Comparison of ENCODE assay signal across 15 mouse cellular contexts in genomic region chr7:44810365-44810764, GRCm38 (mm10).
"Had no signal": no experiment of that assay in that cellular context is flagged by ENCODE, and none has a peak within 500 bp of the region (broad histone marks: within the 10 kb centered on the region; RNA-seq: fewer than 3 reads in every experiment).

No protein-coding gene starts in this region.

- H3K27ac ChIP-seq: layer of hippocampus, adult 2 months; limb, embryonic 12.5 days; liver, embryonic 14.5 days; midbrain, embryonic 13.5 days; neural tube, embryonic 15.5 days had no signal

- H3K27me3 ChIP-seq: midbrain, embryonic 13.5 days; neural tube, embryonic 15.5 days had no signal

- H3K4me3 ChIP-seq: layer of hippocampus, adult 2 months; limb, embryonic 12.5 days; midbrain, embryonic 13.5 days; neural tube, embryonic 15.5 days had no signal

- ATAC-seq: intestine, postnatal 0 days; lung, postnatal 0 days; midbrain, embryonic 13.5 days had no signal

- H3K36me3 ChIP-seq: neural tube, embryonic 15.5 days had no signal

- DNase-seq: kidney, adult 8-10 months; kidney, postnatal 36 days; lung, adult 2 months; lung, postnatal 36 days; right cerebral cortex, adult 18-20 months; right cerebral cortex, postnatal 4 days; thymus, adult 2 months; thymus, postnatal 36 days had no signal

- H3K9ac ChIP-seq: limb, embryonic 12.5 days; liver, embryonic 14.5 days; midbrain, embryonic 13.5 days; neural tube, embryonic 15.5 days had no signal

- H3K4me2 ChIP-seq: limb, embryonic 12.5 days; midbrain, embryonic 13.5 days; neural tube, embryonic 15.5 days had no signal

- H3K9me3 ChIP-seq: limb, embryonic 12.5 days; midbrain, embryonic 13.5 days; neural tube, embryonic 15.5 days had no signal
